Mouse (Mus musculus): Measurements from ENCODE around the gene Hoxa13.

Gene Hoxa13

DNA sequence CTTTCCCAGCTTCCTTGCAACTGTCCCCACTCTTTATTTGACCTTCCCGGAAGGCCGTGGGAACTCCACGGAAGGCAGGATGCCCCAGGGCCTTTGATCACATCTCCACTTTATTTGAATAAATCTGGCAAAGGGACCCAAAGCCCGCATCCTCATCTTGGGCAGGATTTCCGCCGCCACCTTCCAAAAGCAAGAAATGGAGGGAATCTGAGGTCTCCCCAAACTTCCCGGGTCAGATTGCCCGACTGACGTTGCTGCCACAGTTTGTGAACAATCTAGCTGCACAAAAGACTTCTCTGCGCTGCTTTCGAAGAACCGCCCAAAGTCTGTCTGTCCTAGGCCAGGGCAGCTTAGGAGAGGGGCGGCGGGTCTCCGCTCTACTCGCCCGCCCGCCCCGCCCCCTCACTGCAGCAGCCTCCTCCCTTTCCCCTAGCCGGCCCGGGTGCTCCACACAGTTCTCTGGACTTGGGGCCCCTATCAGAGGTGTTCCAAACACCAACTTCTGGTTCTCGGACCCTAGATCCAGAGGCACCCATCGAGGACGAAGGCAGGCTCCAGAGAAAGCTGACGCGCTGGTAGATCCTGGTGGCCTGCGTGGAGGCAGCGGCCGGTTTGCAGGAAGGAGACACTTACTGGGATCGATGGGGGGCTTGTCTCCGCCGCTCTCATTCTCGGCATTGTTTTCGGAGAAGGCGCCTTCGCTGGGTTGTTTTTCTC is 35.6 kb downstream of the Hoxa13 start:
- no peak for DNase-seq (ENCODE audit: low spot score in 2 of 2)

DNA sequence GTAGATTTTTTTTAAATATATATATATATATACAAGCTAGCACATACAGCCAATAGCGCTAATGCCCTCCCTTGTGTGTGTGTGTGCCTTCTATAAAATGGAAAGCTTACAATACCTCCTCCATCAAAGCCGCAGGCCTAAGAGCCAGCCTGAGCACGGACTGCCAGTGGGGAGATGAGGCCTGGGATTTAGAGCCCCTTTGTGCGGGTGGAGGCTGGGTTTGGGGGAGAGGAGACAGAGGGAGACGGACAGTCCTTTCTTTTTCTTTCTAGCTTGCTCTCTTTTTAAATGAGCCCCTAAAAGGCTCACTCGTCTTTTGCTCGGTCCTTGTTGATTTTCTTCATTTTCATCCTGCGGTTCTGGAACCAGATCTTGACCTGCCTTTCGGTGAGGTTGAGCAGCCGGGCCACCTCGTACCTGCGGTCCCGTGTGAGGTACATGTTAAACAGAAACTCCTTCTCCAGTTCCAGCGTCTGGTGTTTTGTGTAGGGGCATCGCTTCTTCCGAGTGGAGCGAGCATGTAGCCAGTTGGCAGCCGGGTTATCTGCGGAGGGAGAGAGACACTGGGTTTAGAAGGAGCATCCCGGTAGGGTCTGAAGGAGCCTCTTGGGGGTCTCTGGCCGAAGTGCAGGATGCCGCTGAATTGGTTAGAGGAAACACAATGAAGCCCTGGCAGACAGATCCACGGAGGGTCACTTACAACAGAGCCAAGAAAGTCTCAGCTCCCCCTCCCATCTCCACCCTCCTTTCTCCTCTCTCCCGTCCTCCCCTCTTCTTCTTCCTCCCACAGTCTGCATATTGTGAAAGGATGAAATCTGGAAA is 36.5 kb downstream of the Hoxa13 start:
- DNase-seq (ENCODE audit: low spot score in 2 of 2) = no peak

DNA sequence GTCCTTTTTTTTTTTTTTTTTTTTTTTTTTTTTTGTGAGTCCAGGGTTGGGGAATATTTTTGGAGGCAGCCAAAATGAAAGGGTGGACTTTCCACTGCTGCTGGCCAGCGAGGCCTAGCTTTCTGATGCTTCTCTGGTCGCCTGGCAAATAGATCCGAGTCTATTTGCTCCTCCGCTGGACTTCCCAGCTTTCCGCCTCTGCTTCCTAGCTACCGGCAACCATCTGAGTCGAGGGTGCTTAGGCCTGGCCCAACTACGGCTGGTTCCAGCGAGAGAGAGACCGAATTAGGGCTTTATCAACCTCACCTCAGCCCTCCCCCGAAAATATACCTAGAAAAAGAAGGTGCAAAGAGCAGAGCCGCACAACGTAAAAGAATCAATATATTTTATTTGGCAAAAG is 38.0 kb downstream of the Hoxa13 start:
- no peak for DNase-seq (ENCODE audit: low spot score in 2 of 2)

DNA sequence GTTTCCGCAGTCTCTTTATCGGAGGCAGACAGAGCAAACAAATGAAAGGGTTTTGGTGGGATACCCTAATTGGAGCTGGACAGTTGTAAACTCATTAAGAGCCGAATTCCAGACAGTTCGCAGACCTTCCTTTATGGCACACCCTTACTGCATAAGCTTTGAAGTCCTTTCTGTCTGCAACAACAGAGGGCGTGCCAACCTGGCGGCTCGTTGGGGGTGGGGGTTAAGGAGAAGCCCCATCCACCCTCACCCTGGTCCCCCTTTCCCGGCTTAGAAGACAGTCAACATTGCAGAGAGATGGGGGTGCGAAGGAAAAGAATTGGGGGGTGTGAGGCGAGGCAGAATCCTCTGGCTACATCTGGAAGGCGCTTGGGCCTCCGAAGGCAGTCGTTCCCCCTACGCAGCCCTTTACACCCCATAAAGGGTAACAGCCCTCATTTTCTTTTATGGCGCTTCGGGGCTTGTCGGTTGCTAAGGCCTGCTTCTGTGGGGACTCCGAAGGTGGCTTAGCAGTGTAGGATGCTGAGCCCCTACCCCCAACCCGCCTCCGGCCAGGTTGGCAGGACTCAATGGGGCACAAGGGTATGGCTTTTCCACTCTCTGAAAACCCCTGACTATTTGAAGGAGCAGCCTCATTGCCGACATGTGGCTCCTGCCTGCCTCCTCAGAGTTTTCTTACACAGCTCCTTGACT is 38.5 kb downstream of the Hoxa13 start:
- DNase-seq (ENCODE audit: low spot score in 2 of 2) = no peak

DNA sequence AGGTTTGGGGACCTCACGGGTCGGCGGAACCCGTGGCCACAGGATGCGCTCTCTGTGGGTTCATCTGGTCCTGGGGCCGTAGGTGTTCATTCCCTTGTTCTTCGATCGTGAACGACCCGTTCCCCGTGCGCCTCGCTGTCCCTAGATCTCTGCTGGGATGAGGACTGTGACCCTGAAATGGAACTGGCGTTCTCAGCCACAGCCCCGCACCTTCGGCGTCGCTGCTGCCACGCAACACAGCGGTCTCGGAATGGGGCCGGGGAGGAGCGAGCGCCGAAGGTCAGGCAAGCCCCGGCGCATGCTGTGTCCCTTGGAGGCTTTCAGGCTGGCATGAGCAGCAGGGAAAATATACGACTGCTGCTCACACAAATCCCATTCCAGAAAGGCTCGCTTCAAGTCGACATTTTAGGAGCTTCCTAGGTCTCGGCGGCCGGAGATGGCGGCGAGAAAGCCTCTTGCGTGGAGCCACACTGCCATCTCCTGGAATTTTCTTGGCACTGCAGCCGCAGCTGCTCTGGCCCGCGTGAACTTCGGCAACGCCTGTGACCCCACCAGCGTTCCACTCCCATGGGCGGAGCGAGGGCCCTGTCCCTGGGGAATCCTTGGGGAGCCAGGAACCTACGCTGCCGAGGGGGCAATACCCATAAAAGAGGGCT is 39.2 kb downstream of the Hoxa13 start, which contains the start of gene Hoxa7:
Hoxa7 (minus strand) TSS at position 518 of the 656 bp plus-strand sequence.
- DNase-seq (ENCODE audit: low spot score in 2 of 2) = peak; percentile 77 to 90

DNA sequence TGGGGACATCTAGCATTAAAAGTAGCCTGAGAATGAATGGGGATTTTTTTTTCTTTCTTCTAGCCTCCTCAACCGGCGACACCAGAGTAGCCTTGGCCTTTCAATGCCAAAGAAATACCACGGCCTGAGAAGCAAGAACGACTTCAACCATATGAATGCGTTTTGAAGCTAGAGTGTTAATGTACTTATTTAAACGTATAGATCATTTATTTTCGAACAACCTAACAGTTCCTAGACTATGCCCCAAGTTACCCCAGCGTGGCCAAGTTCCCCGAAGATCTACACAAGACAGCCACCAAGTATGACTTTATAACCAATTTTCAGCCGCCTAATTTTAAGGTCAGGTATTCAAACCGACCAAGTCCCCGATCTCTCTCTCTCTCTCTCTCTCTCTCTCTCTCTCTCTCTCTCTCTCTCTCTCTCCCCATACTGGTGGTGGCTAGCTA is 39.8 kb downstream of the Hoxa13 start:
- DNase-seq (ENCODE audit: low spot score in 2 of 2) = no peak

DNA sequence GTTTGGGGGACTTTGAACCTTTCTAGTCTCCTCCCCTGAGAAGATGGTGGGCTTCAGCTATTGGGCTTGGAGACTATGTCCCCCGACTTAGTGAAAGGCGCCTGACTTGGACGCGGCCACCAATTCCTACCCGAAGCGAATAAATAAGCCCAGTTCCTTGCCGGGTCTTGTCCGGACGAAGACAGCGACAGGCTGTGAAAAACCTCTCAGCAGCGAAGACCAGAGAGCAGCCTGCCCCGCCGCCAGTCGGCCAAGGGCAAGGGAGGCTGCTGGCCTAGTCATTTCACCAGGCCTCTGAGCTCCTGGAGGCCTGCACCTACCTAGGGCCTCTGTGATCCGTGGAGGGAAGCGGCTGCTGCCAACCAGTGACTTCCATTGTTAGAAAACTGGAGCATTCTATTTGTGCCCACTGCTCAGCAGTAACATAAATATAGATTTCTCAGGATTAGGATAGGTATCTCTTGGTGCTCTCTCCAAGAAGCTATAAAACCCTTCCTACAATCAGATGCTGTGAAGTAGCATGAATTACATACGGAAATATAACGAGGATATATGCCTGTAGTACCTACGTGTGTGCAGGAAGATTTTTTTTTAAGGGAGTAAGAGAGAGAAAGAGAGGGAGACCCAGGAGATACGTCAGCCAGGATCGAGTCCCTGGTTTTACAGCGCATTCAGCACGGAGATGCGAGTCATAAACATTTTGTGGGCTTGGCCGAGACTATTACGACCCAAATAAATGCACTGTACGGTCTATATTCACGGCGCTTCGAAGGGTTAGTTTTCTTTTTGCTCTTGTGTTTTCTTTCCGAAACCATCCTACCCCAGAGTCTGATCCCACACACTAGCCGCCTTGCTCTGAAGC is 40.4 kb downstream of the Hoxa13 start:
- no peak for DNase-seq (ENCODE audit: low spot score in 2 of 2)

DNA sequence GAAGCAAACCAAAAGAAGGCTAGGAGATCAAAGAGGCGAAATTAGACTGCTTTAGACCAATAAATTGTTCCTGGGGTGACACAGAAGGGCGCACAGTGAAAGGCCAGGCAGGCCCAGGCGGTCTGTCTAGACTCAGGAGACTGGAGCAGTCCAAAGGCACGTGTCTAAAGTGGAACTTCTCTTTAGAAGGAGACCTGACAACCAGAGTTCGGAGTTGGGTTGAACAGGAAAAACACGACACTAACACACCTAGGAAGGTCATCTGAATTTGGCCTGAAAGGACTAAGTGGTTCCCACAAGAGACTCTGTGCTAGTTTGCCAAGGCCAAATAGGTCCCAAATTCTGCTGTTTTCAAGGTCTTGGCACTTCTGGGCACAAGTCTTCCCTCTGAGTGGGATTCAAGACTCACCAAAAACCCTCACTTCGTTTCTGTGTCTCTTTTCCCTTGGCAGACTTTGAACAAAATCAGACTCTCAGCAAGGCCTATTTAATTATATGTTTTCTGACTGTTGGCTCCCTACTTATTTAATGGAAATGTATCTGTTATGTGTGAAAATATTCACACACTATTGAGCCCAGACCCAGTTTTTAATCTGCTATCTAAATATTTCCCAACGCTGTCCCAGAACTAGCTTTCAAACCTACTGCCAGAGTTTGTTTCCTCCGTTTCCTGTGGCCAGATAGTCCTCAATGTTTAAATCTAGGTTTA is 41.3 kb downstream of the Hoxa13 start:
- DNase-seq (ENCODE audit: low spot score in 2 of 2) = no peak

DNA sequence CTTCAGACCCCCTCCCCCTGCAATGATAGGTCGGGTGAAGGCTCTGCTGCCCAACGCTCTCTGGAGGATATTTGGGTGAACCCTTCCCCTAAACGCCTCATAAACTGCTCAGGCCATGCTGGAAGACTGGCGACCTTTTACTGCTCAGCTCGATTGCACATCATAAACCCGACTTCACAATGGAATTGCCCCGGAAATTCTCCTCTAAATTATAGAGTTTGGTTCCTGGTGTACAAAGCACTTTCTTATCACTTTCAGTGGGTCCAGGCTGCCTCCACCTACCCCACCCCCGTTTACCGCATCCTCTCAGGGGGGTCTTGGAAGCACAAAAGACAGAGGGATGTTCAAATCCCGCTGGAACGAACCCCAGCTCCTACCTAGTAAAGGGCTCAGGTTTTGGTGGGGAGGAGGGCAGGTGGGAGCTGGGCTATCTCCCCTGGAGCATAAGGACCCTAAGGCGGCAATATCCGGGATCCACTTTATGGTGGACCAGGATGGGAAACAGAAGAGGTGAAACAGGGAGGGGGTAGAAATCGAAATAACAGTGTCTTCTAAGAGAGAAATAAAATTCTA is 42.0 kb downstream of the Hoxa13 start:
- no peak for DNase-seq (ENCODE audit: low spot score in 2 of 2)

DNA sequence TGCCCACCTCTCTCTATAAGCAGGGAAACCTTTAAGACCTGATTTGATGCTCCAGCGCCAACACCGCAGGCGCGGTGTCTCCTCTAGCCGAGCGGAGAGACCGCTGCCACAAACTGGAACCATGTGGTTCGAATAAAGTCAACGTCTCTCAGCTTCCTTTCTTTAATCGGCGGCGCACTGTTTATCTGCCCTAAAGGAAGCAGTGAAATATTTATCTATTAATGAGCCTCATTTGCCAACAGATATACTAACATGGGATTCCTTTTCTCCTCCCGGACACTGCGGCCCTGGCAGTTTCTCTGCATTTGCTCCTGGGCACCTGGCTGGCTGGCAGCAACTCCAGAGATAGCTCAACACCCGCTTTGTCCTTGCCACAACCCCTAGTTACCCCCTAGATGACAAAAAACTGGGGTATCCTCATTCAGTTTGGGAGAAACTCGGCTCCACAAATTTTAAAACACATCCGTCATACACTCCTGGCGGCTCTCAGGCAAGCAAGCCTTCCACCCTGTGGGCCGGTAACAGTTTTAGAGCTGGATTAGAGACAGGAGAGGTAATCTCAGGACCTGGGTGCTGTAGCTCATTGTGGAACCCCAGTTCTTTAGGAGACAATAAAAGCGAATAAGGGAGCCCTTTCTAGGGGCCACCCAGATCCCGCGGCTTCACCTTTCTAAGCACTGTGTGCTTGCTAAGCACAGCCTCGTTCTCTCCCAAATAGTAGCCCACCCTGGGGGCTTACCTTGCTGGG is 42.6 kb downstream of the Hoxa13 start:
- DNase-seq (ENCODE audit: low spot score in 2 of 2) = no peak

DNA sequence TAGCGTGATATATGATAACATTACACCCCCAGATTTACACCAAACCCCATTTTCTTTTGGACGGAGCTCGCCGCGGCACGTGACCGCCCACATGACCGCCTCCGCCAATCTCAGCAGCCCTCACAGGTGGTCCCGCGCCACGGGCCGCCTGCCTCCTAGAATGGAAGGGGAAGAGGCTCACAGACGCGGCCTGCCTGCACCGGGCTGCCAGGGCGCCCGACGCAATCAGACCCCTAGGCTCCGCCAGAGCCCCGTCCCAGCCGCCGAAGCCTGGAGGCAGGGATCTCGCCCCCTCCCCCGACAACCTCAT is 43.3 kb downstream of the Hoxa13 start:
- no peak for DNase-seq (ENCODE audit: low spot score in 2 of 2)

DNA sequence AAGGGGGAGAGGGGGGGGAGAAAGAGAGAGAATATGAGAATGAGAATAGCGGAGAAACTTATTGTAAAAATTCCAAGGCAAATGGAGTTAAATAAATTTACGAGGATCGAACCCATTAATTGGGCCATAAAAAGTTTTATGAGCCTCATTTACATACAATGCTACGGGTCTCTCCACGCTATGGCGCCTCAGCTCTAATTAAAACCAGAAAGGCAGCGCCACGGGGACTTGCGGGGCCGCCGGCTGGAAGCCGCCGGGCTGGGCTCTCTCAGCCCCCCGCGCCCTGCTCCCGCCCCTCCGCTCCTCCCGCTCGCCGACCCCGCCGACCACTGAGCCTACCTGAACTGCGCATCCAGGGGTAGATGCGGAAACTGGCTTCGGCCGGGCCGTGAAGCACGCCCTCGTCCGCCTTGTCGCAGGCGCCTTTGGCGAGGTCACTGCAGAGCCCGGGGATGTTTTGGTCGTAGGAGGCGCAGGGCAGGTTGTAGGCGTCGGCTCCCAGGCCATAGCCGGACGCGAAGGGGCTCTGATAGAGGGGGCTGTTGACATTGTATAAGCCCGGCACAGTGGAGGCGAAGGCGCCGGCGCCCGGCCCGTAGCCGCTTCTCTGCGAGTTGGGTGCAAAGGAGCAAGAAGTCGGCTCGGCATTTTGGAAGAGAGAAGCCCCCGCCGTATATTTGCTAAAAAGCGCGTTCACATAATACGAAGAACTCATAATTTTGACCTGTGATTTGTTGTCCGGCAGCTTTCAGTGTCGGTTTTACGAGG is 43.8 kb downstream of the Hoxa13 start:
- no peak for DNase-seq (ENCODE audit: low spot score in 2 of 2)

DNA sequence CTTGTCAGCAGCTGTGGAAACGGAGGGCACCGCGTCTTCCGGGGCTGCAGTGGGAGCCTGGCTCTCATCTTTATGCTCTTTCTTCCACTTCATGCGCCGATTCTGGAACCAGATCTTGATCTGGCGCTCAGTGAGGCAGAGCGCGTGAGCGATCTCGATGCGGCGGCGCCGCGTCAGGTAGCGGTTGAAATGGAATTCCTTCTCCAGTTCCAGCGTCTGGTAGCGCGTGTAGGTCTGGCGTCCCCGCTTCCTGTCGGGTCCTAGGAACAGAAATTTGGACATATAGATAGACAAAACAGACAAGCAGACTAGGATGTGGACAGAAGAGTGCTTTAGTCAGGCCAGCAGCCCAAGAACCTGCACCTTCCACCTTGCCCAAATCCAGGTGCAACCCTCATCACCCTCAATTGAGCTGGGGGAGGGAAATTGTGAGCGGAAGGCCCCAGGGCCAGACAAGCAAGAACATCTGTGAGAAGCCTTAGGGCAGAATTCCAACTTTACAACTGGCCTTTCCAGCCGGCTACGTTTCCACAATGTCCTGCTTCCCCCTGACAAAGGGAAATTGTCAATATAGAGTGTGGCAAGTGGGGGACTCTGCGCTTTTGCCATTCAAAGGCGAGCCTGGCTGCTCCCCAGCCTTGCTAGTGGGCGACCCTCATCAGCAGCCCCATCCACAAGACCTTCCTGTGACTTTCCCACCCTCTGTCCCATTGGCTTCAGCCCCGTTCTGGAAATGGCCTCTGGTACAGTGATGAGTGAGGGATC is 44.7 kb downstream of the Hoxa13 start:
- no peak for DNase-seq (ENCODE audit: low spot score in 2 of 2)

DNA sequence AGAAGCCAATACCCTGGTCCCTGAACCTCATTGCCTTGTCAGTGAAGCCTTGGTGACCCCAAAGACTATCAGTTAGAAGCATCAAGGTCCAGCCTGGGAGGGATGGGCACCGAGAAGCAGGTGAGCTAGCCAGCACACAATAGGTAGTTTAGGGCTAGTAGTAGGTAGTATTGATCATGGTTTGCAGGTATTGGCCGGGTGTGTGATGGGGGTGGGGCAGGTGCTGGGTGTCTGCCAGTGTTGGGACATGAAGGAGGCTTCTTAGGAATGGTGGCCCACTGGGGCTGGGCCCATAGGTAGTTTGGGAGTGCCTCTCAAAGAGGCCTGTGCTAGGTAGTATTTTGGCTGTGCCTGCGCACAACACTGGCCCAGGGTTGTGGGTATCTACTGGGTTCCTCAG is 45.6 kb downstream of the Hoxa13 start:
- no peak for DNase-seq (ENCODE audit: low spot score in 2 of 2)

DNA sequence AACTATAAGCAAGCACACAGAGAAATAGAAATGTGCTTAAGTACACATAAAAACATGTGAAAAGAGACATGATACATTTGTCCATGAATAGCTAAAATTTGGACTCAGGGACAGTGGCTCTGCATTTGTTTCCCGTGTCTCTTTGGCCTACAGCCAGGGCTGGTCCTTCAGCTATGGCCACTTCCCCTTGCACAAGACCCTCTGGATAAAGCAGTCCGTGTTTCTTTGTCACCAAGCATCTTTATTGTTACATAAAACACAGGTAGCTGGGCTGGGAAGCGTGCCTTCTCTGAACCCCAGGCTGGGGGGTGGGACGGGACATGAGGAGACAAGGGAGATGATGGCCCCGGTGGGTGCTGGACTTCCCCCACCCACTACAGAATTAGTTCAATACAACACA is 46.4 kb downstream of the Hoxa13 start:
- DNase-seq (ENCODE audit: low spot score in 2 of 2) = no peak

DNA sequence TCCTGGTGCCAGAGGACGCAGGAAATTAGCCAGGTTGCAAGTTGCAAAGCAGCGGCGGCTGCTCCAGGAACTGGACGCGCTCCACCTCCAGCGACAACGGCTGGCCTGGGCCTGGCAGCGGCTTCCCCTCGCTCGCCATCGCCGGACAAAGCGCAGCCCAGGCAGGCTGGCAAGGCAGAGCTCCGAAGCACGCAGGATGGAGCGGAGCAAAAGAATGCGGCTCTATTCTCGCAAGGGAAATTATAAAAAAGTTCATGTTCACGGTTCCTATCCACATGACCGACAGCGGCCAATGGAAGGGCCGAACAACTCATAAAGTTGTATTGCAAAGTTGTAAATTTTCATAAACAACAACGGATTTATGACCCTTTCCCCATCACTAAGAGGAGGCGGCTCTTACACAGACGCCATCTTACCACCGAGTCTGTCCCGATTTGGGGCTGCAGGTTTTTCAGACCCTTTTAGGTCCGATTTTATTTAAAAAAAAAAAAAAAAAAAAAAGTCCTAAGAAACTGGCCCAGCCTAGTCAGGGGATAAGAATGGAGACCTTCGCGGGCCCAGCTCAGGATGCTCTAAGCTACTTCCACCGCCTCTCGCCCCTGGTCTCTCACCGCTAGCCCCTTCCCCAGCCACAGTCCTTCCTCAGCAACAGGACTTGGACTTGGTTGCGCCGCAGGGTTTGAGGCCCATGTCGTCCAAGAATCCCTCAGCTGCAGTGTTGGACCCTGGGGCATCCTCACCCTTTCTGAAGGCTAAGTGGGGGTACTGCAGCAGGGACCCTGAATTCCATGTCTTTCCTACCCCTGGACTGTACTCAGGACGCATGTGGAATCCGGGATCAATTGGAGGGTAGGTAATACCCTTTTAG is 47.3 kb downstream of the Hoxa13 start, which contains the start of the genes Hoxa3 and Gm28308:
Hoxa3 (minus strand) TSS at position 218 of the 868 bp plus-strand sequence.
Gm28308 (minus strand) TSS at position 221 of the 868 bp plus-strand sequence.
- no peak for DNase-seq (ENCODE audit: low spot score in 2 of 2)

Measured in cerebellum, postnatal 4 days (tissue).